Mouse (Mus musculus) embryonic fibroblast, embryonic 13.5 days (primary cell): Measurements from ENCODE around the gene Dppa3. TPM values are rescaled to one million over a fixed set of nuclear protein-coding genes. Genes with fewer than 3 reads are reported as not detected.

ENCODE experiments used
- H3K27ac ChIP-seq: 2 replicates; pipeline ENCODE4 v1.5.1; 2012; ENCODE audit warnings: low read length, control low read depth, inconsistent platforms; ENCODE audit not compliant: insufficient read depth
- H3K4me1 ChIP-seq: 2 replicates; pipeline ENCODE4 v1.6.1; 2011; ENCODE audit warnings: low read length; ENCODE audit not compliant: control insufficient read depth, insufficient read depth
- H3K4me3 ChIP-seq: 2 replicates; pipeline ENCODE4 v1.5.1; 2011; ENCODE audit warnings: mild to moderate bottlenecking, control low read depth, low read length; ENCODE audit not compliant: insufficient read depth
- CTCF ChIP-seq: IDR thresholded peaks from 2 replicates; pipeline ENCODE4 v1.5.1; 2011; ENCODE audit warnings: mild to moderate bottlenecking, control low read depth, low read length, moderate library complexity, borderline replicate concordance; ENCODE audit not compliant: insufficient read depth
- POLR2A ChIP-seq: IDR thresholded peaks from 2 replicates; pipeline ENCODE4 v1.6.1; 2011; ENCODE audit warnings: low read depth, mild to moderate bottlenecking, control low read depth, low read length, moderate library complexity
- polyA plus RNA-seq: library from polyadenylated mRNA; stranded (reverse); fragments of >200 nt; gene quantifications from 2 replicates; pipeline ENCODE4 v1.2.4, GENCODE M21; 2011; ENCODE audit warnings: low read depth; ENCODE audit not compliant: missing spikeins, insufficient read length

Dppa3 gene
- polyA plus RNA-seq, 1 experiment = not detected

GRCm38 (mm10) chr6:122600066-122600646 lies 26.1 kb upstream of the Dppa3 start:
- no peak for TF ChIP-seq CTCF
- no peak for TF ChIP-seq POLR2A
- Histone ChIP-seq H3K27ac (no peak overlapping the region), H3K4me3 (no peak overlapping the region), H3K4me1 (no peaks in the 10 kb centered on the region; the same call in 1 of the 2 replicates)

GRCm38 (mm10) chr6:122601031-122601430 lies 25.2 kb upstream of the Dppa3 start:
- H3K27ac ChIP-seq = no peak overlapping the region
- no peak overlapping the region for H3K4me3 ChIP-seq
- TF ChIP-seq POLR2A (no peak), CTCF (no peak)
- H3K4me1 ChIP-seq = no peaks in the 10 kb centered on the region; the same call in 1 of the 2 replicates

- Histone ChIP-seq H3K4me1 (no peaks in the 10 kb centered on the region; the same call in 1 of the 2 replicates), H3K27ac (peak overlapping the region; percentile 89), H3K4me3 (peak overlapping the region; percentile 51)
- TF ChIP-seq CTCF = no peak
- TF ChIP-seq POLR2A = no peak
These were observed 24.6 kb upstream of the Dppa3 start for GRCm38 (mm10) chr6:122601615-122602014.

- TF ChIP-seq CTCF (no peak), POLR2A (peak; percentile 83)
- no peaks in the 10 kb centered on the region; the same call in 1 of the 2 replicates for H3K4me1 ChIP-seq
- peak within 1 kb of the TSS; percentile 51 for H3K4me3 ChIP-seq
- H3K27ac ChIP-seq = peak within 1 kb of the TSS; percentile 89
These were observed 23.8 kb upstream of the Dppa3 start, which contains the start of gene Apobec1 for GRCm38 (mm10) chr6:122602242-122602991. TSS of gene Apobec1 (minus strand) at chr6:122602444.

GRCm38 (mm10) chr6:122602992-122603322 lies 23.3 kb upstream of the Dppa3 start:
- H3K27ac ChIP-seq = peak overlapping the region; percentile 89
- no peaks in the 10 kb centered on the region; the same call in 1 of the 2 replicates for H3K4me1 ChIP-seq
- no peak for TF ChIP-seq CTCF
- no peak for TF ChIP-seq POLR2A
- H3K4me3 ChIP-seq = no peak overlapping the region

- no peak for TF ChIP-seq CTCF
- no peak for TF ChIP-seq POLR2A
- H3K4me3 ChIP-seq = no peak overlapping the region
- H3K27ac ChIP-seq = no peak overlapping the region
- no peaks in the 10 kb centered on the region; the same call in 1 of the 2 replicates for H3K4me1 ChIP-seq
These were observed 21.9 kb upstream of the Dppa3 start for GRCm38 (mm10) chr6:122604260-122604659.

GRCm38 (mm10) chr6:122605483-122605882 lies 20.7 kb upstream of the Dppa3 start:
- Histone ChIP-seq H3K27ac (no peak overlapping the region), H3K4me1 (no peaks in the 10 kb centered on the region; the same call in 1 of the 2 replicates), H3K4me3 (no peak overlapping the region)
- no peak for TF ChIP-seq CTCF
- no peak for TF ChIP-seq POLR2A

GRCm38 (mm10) chr6:122606661-122607060 lies 19.5 kb upstream of the Dppa3 start:
- no peaks in the 10 kb centered on the region for H3K4me1 ChIP-seq
- H3K4me3 ChIP-seq = no peak overlapping the region
- no peak overlapping the region for H3K27ac ChIP-seq
- no peak for TF ChIP-seq POLR2A
- no peak for TF ChIP-seq CTCF

- no peak for TF ChIP-seq POLR2A
- no peak for TF ChIP-seq CTCF
- H3K4me3 ChIP-seq = no peak overlapping the region
- no peaks in the 10 kb centered on the region for H3K4me1 ChIP-seq
- H3K27ac ChIP-seq = no peak overlapping the region
These were observed 18.5 kb upstream of the Dppa3 start for GRCm38 (mm10) chr6:122607700-122608099.
